Mouse (Mus musculus) megakaryocyte, embryonic 14.5 days (primary cell): Measurements from ENCODE around the gene Gnai3.

ENCODE experiments used
- FLI1 ChIP-seq: IDR thresholded peaks from 2 replicates; pipeline ENCODE4 v1.6.1; 2012; ENCODE audit warnings: low read length, inconsistent platforms, mixed read lengths
- GATA1 ChIP-seq: IDR thresholded peaks from 3 replicates; pipeline ENCODE4 v1.6.1; 2012; ENCODE audit warnings: mixed read lengths, low read length, inconsistent platforms, borderline replicate concordance

- TF ChIP-seq GATA1 (no peak), FLI1 (no peak)
Measured at GRCm38 (mm10) chr3:108124131-108124530, 21.8 kb downstream of the Gnai3 start.
